Mouse (Mus musculus) stomach, embryonic 15.5 days (tissue): ENCODE results near the gene Ptpn4. TPM values are rescaled to one million over a fixed set of nuclear protein-coding genes. Genes with fewer than 3 reads are reported as not detected.

Experiments
- ATAC-seq: fragments of 200-750 bp; cut with Nextera tagmentation; 2 replicates; pipeline ENCODE4 v1.8.0; 2017; ENCODE audit warnings: low read depth, moderate number of reproducible peaks, moderate TSS enrichment; ENCODE audit not compliant: insufficient read depth, low FRiP score
- H3K27ac ChIP-seq: fragments of 300-500 bp; sonication (generic); 2 replicates; pipeline ENCODE4 v1.5.1; 2015; ENCODE audit warnings: mild to moderate bottlenecking, inconsistent platforms
- H3K27me3 ChIP-seq: fragments of 300-500 bp; sonication (generic); replicated peaks from 2 replicates; pipeline ENCODE4 v1.6.1; 2015; ENCODE audit warnings: inconsistent platforms
- H3K36me3 ChIP-seq: fragments of 300-500 bp; sonication (generic); 2 replicates; pipeline ENCODE4 v1.6.1; 2015; ENCODE audit warnings: inconsistent platforms
- H3K4me1 ChIP-seq: fragments of 300-500 bp; sonication (generic); 2 replicates; pipeline ENCODE4 v1.6.1; 2015; ENCODE audit warnings: inconsistent platforms
- H3K4me2 ChIP-seq: fragments of 300-500 bp; sonication (generic); 2 replicates; pipeline ENCODE4 v1.6.1; 2015; ENCODE audit warnings: mild to moderate bottlenecking, inconsistent platforms
- H3K4me3 ChIP-seq: fragments of 300-500 bp; sonication (generic); replicated peaks from 2 replicates; pipeline ENCODE4 v1.5.1; 2015; ENCODE audit warnings: inconsistent platforms
- H3K9ac ChIP-seq: fragments of 300-500 bp; sonication (generic); 2 replicates; pipeline ENCODE4 v1.6.1; 2015; ENCODE audit warnings: inconsistent platforms
- H3K9me3 ChIP-seq: fragments of 300-500 bp; sonication (generic); 2 replicates; pipeline ENCODE4 v1.6.1; 2016; ENCODE audit warnings: inconsistent platforms
- WGBS: fragments of 180-500 bp; shearing (Covaris S2); methylation state at CpG from one replicate; pipeline ENCODE4 v1.1.7; 2015; 5-methylcytosine and 5-hydroxymethylcytosine counted together
- polyA plus RNA-seq: library from polyadenylated mRNA; unstranded; fragments of >200 nt; fragmentation: Nextera tagmentation; extraction: Ambion mirVana; gene quantifications from 2 replicates; pipeline ENCODE4 v1.2.1, GENCODE M21; 2015

The Ptpn4 gene
- polyA plus RNA-seq, 1 experiment from 2014 or later = 5.5 TPM

DNA sequence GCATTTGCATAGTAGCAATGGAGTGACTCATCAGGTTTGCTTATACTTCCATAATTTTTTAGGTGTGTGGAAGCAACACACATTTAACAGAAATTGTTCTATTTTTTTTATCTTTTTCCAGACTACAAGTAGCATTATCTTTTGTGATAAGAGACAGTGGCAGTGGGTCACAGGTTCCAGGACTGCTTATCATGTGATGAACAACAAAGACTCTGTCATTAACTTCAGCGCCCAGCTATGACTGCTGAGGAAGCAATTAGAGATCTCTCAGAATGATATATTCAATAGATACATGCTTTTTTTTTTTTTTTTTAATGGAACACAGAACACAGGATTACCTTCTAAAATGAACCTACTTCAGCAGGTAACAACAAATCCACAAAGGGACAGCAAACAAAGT, 207.0 kb downstream of the Ptpn4 start:
- no peak overlapping the region for H3K9ac ChIP-seq
- H3K36me3 ChIP-seq = peaks cover 3% of the 10 kb centered on the region; the same call in 1 of the 2 replicates
- H3K4me3 ChIP-seq = no peak overlapping the region
- no peaks in the 10 kb centered on the region for H3K9me3 ChIP-seq
- no peak overlapping the region for H3K4me2 ChIP-seq
- 61% methylated on average over 1 of the region's 1 CpGs for WGBS
- H3K27me3 ChIP-seq = no peaks in the 10 kb centered on the region
- no peak for ATAC-seq
- H3K4me1 ChIP-seq = no peaks in the 10 kb centered on the region
- H3K27ac ChIP-seq = no peak overlapping the region

DNA sequence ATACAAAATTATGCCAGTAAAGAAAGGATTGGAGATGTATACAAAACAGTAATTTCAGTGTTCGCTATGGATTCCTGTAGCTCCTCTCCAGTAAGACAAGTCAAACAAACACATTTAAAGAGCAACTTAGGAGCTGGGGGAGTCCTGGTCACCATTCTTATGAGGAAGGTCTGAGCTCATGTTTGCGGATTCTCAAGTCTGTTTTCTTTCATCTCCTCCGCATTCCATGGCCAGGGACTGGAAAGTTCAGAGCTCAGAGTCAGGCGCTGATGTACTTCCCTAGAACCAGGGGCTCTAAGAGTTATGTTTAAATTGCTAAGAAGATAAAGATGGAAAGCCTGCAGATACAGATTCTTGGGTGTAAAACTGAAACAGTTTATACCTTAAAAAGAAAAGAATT, 210.6 kb downstream of the Ptpn4 start:
- Histone ChIP-seq H3K27ac (no peak overlapping the region), H3K27me3 (no peaks in the 10 kb centered on the region), H3K9ac (no peak overlapping the region), H3K36me3 (no peaks in the 10 kb centered on the region), H3K4me3 (no peak overlapping the region), H3K4me1 (no peaks in the 10 kb centered on the region), H3K9me3 (no peaks in the 10 kb centered on the region), H3K4me2 (no peak overlapping the region)
- ATAC-seq = no peak
- 53% methylated on average over 4 of the region's 4 CpGs for WGBS

DNA sequence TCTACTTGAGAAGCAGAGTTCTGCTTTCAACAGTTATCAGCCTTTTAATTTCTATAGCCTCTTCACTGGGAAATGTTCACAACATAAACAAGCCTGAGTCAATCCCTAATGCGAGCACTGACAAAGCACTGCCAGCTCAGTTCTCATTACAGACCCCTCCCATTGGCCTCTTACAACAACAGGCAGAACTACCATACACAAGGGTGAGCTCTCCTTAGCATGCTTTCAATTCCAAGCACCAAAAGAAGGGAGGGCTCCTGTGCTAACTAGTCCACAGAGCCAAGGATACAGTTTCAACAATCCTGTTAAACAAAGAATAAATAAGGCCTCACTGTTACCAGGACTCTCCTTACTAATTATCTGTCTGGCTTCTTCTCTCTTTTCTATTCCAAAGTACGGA, 213.0 kb downstream of the Ptpn4 start:
- no peaks in the 10 kb centered on the region for H3K9me3 ChIP-seq
- H3K36me3 ChIP-seq = no peaks in the 10 kb centered on the region
- no peak overlapping the region for H3K4me3 ChIP-seq
- H3K27me3 ChIP-seq = no peaks in the 10 kb centered on the region
- H3K27ac ChIP-seq = no peak overlapping the region
- H3K4me1 ChIP-seq = no peaks in the 10 kb centered on the region
- no peak for ATAC-seq
- H3K9ac ChIP-seq = no peak overlapping the region
- no peak overlapping the region for H3K4me2 ChIP-seq
- 42% methylated on average over 2 of the region's 2 CpGs for WGBS

DNA sequence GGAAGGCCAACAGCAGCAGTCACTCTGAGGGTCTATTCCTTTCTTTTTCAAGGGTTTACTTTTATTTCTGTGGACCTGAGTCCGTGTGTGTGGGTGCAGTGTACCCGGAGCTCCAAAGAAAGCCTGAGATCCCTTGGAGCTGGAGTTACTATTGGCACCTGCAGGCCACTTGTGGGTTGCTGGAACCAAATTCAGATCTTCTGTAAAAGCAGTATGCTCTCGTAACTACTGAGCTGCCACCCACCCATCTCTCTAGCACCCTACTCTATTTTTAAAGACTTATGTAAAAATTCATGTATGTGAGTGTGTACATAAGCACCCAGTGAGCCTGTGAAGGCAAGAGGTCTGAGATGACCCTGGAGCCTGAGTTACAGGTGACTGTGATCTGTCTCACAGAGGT, 232.0 kb downstream of the Ptpn4 start:
- WGBS = 90% methylated on average over 3 of the region's 3 CpGs
- Histone ChIP-seq H3K36me3 (no peaks in the 10 kb centered on the region), H3K9ac (no peak overlapping the region), H3K4me1 (no peaks in the 10 kb centered on the region), H3K4me3 (no peak overlapping the region), H3K4me2 (no peak overlapping the region), H3K9me3 (no peaks in the 10 kb centered on the region), H3K27ac (no peak overlapping the region), H3K27me3 (no peaks in the 10 kb centered on the region)
- no peak for ATAC-seq

Other genes with a start within 250 kb of the Ptpn4 start
- 35.1 and 38.9 TPM in 2 replicates for gene Epb41l5, start 188.6 kb downstream of the Ptpn4 start, polyA plus RNA-seq
- gene Tmem177, start 75.6 kb upstream of the Ptpn4 start, polyA plus RNA-seq = 5.8 and 6.0 TPM in 2 replicates
- 0.24 TPM in 1 of 2 replicates, not detected in the other for gene Cfap221, start 159.6 kb upstream of the Ptpn4 start, polyA plus RNA-seq
- gene Sctr, start 169.3 kb upstream of the Ptpn4 start, polyA plus RNA-seq = 0.98 and 1.3 TPM in 2 replicates
- gene Tmem37, start 236.5 kb upstream of the Ptpn4 start, polyA plus RNA-seq = 20.1 and 23.9 TPM in 2 replicates